Mouse (Mus musculus) cerebellum, adult 11 months (tissue): Measurements from ENCODE around the gene Olfr1256.

Experiments
- DNase-seq: peaks from one replicate; pipeline ENCODE4 v3.0.0; 2022

Gene Olfr1256

GRCm38 (mm10) chr2:89841455-89841854 is at the start of gene Olfr1256:
Olfr1256 (minus strand) TSS chr2:89841555.
- no peak for DNase-seq

GRCm38 (mm10) chr2:89878137-89878536 is 36.8 kb upstream of the Olfr1256 start, which contains the start of gene Olfr1257:
Olfr1257 (plus strand) TSS chr2:89878437.
- DNase-seq, result no peak

GRCm38 (mm10) chr2:89849230-89849629 is 7.9 kb upstream of the Olfr1256 start:
- no peak for DNase-seq

- no peak for DNase-seq
These were observed 6.8 kb upstream of the Olfr1256 start, which contains the start of gene Olfr48 for GRCm38 (mm10) chr2:89848105-89848504. Olfr48 (minus strand) TSS chr2:89848205.

- no peak for DNase-seq
These were observed 21.1 kb downstream of the Olfr1256 start for GRCm38 (mm10) chr2:89820216-89820615.

GRCm38 (mm10) chr2:89811751-89812150 is 29.6 kb downstream of the Olfr1256 start, which contains the start of gene Olfr1255:
Olfr1255 (plus strand) TSS chr2:89812051.
- DNase-seq, result no peak

- no peak for DNase-seq
These were observed 30.6 kb downstream of the Olfr1256 start for GRCm38 (mm10) chr2:89810751-89811150.

- no peak for DNase-seq
These were observed 41.8 kb downstream of the Olfr1256 start for GRCm38 (mm10) chr2:89799583-89799982.

- no peak for DNase-seq
These were observed 47.8 kb downstream of the Olfr1256 start, which contains the start of gene Olfr1254 for GRCm38 (mm10) chr2:89793519-89793918. Olfr1254 (minus strand) TSS chr2:89793619.
